Mouse (Mus musculus): ENCODE results near the gene Als2cr12. TPM values are rescaled to one million over a fixed set of nuclear protein-coding genes. Genes with fewer than 3 reads are reported as not detected.

The Als2cr12 gene
- not detected in 2 replicates for polyA plus RNA-seq (2012; rRNA removed)

GRCm38 (mm10) chr1:58695810-58696209 is at the start of gene Als2cr12:
Als2cr12 (minus strand) TSS chr1:58695989.

DNA sequence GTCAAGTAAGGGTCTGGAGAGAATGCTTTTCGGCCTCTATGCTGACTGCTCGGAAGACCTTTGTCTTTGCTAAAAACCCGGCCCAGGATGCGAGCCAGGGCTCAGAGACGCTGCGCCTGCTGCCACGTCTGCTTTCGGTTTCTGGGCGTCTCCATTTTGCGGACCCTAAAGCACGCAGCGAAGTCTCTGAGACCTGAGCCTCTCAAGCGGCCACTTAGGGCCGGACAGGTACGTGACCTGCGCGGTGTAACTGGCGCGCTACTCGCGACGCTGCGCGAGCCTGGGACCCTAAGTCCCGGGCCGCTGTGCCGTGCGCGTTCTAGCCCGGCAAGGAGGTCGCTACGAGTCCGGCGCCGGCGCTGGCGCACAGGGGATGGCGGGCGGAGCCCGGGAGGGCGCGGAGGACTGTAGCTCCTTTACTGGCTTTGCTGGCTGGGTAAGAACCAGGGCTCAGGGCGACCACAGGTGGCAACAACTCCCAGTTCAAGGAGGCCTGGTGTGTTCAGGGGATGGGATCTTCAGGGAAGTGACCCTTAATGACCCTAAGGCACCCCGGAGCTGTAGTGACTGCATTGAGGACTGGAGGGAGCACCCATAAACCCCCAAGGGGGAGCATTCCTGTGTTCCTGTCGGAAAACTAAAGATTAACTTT is 15.7 kb upstream of the Als2cr12 start, which contains the start of gene Cflar:
TSS of gene Cflar (plus strand) at position 144 of the 652 bp plus-strand sequence.

Other genes starting within 250 kb of the Als2cr12 start
- gene Orc2, start 190.9 kb downstream of the Als2cr12 start, polyA plus RNA-seq (2012; rRNA removed): 34.0 and 41.0 TPM in 2 replicates
- gene Fam126b, start 109.7 kb downstream of the Als2cr12 start, polyA plus RNA-seq (2012; rRNA removed): 1.5 and 4.2 TPM in 2 replicates
- 136 and 241 TPM in 2 replicates for gene Ndufb3, start 109.6 kb downstream of the Als2cr12 start, polyA plus RNA-seq (2012; rRNA removed)
- gene Cflar, start 15.5 kb upstream of the Als2cr12 start, polyA plus RNA-seq (2012; rRNA removed): 22.9 and 30.7 TPM in 2 replicates
- 10.0 and 11.6 TPM in 2 replicates for gene Casp8, start 99.4 kb upstream of the Als2cr12 start, polyA plus RNA-seq (2012; rRNA removed)

Measured in central nervous system, embryonic 11.5 days (tissue).